Mouse (Mus musculus) adrenal gland, postnatal 4 days (tissue): ENCODE results near the gene Serpinb3c. TPM values are rescaled to one million over a fixed set of nuclear protein-coding genes. Genes with fewer than 3 reads are reported as not detected.
"Not testable (repeated sequence)": the region's sequence is repeated elsewhere in the genome, so short reads cannot be mapped to it uniquely, and the experiment has no call there.

Experiments
- DNase-seq, 2 experiments: peaks; one replicate each; pipeline ENCODE4 v3.0.0; 2021 to 2022; ENCODE audit warnings: low spot score in 2 of 2, mixed read lengths in 2 of 2
- long read RNA-seq, 2 experiments: library from polyadenylated mRNA; stranded (forward); transcript quantifications; one replicate each; pipeline ENCODE4 v2.0.0; 2021
- total RNA-seq, 2 experiments: library from RNA; stranded (reverse); gene quantifications; 2 replicates each; pipeline ENCODE4 v1.2.3; 2021

Serpinb3c gene
- total RNA-seq = not detected
- long read RNA-seq, experiment 1 = 0 reads
- long read RNA-seq, experiment 2 = 0 reads

- DNase-seq = not testable (repeated sequence)
Measured at GRCm38 (mm10) chr1:107278261-107278660, at the start of gene Serpinb3c, which contains the start of gene Serpinb3b. Gene Serpinb3c, minus strand, starts transcription at chr1:107278371. Gene Serpinb3b, minus strand, starts transcription at chr1:107278361.

DNA sequence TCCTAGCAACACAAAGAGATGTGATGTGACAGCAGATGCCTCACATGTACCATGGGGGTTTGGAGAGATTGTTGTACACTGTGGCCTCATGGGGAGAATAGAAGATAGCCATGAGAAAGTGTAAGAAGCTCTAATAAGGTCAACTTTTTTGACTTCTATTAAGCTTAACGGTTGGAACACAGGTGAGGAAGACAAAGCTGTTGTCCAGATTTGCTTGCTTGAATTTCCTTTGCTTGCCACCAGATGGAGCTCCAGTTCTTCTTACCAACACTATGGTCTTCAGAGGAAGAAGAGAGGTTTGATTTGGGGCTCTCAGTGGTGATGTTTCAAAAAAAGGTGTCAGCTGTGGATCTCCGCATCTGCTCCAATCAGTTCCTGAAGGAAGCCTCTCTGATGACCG is 35.0 kb downstream of the Serpinb3c start:
- not testable (repeated sequence) for DNase-seq

Other genes with a start within 250 kb of the Serpinb3c start
- gene Serpinb3a, start 226.1 kb downstream of the Serpinb3c start, total RNA-seq = not detected
- not detected for gene Serpinb3d, start 194.9 kb downstream of the Serpinb3c start, total RNA-seq
- not detected for gene Serpinb3b, start within 50 bp of the Serpinb3c start, total RNA-seq
- not detected for gene Serpinb11, start 82.8 kb upstream of the Serpinb3c start, total RNA-seq
- not detected for gene Serpinb7, start 121.3 kb upstream of the Serpinb3c start, total RNA-seq
- gene Serpinb2, start 233.1 kb upstream of the Serpinb3c start, total RNA-seq = under 1 TPM; 0.56 to 0.68 TPM